Mouse (Mus musculus) kidney, embryonic 15.5 days (tissue): ENCODE data around the gene Dph3. TPM values are rescaled to one million over a fixed set of nuclear protein-coding genes. Genes with fewer than 3 reads are reported as not detected.
A peak's percentile ranks its signal among the peaks of the same experiment; 100 is the strongest.
"Not testable (repeated sequence)": the region's sequence is repeated elsewhere in the genome, so short reads cannot be mapped to it uniquely, and the experiment has no call there.

Experiments
- ATAC-seq: fragments of 200-750 bp; cut with Nextera tagmentation; replicated peaks from 2 replicates; pipeline ENCODE4 v1.8.0; 2017; ENCODE audit warnings: moderate TSS enrichment; ENCODE audit not compliant: low FRiP score
- H3K27ac ChIP-seq: fragments of 300-500 bp; sonication (generic); 2 replicates; pipeline ENCODE4 v1.5.1; 2015; ENCODE audit warnings: mild to moderate bottlenecking, inconsistent platforms
- H3K27me3 ChIP-seq: fragments of 300-500 bp; sonication (generic); 2 replicates; pipeline ENCODE4 v1.6.1; 2015; ENCODE audit warnings: inconsistent platforms
- H3K36me3 ChIP-seq: fragments of 300-500 bp; sonication (generic); 2 replicates; pipeline ENCODE4 v1.6.1; 2015; ENCODE audit warnings: inconsistent platforms
- H3K4me1 ChIP-seq: fragments of 300-500 bp; sonication (generic); 2 replicates; pipeline ENCODE4 v1.6.1; 2015; ENCODE audit warnings: inconsistent platforms
- H3K4me2 ChIP-seq: fragments of 300-500 bp; sonication (generic); 2 replicates; pipeline ENCODE4 v1.6.1; 2015; ENCODE audit warnings: moderate library complexity, mild to moderate bottlenecking, inconsistent platforms
- H3K4me3 ChIP-seq: fragments of 300-500 bp; sonication (generic); replicated peaks from 2 replicates; pipeline ENCODE4 v1.5.1; 2015; ENCODE audit warnings: mild to moderate bottlenecking, inconsistent platforms
- H3K9ac ChIP-seq: fragments of 300-500 bp; sonication (generic); 2 replicates; pipeline ENCODE4 v1.6.1; 2015; ENCODE audit warnings: mild to moderate bottlenecking, inconsistent platforms
- H3K9me3 ChIP-seq: fragments of 300-500 bp; sonication (generic); replicated peaks from 2 replicates; pipeline ENCODE4 v1.6.1; 2016; ENCODE audit warnings: inconsistent platforms
- WGBS: fragments of 180-500 bp; shearing (Covaris S2); methylation state at CpG from one replicate; pipeline ENCODE4 v1.1.7; 2015; ENCODE audit warnings: mixed read lengths; 5-methylcytosine and 5-hydroxymethylcytosine counted together
- polyA plus RNA-seq: library from polyadenylated mRNA; unstranded; fragments of >200 nt; fragmentation: Nextera tagmentation; extraction: Ambion mirVana; gene quantifications from 2 replicates; pipeline ENCODE4 v1.2.1, GENCODE M21; 2015

Gene Dph3
- 92.9 and 109 TPM in 2 replicates for polyA plus RNA-seq

DNA sequence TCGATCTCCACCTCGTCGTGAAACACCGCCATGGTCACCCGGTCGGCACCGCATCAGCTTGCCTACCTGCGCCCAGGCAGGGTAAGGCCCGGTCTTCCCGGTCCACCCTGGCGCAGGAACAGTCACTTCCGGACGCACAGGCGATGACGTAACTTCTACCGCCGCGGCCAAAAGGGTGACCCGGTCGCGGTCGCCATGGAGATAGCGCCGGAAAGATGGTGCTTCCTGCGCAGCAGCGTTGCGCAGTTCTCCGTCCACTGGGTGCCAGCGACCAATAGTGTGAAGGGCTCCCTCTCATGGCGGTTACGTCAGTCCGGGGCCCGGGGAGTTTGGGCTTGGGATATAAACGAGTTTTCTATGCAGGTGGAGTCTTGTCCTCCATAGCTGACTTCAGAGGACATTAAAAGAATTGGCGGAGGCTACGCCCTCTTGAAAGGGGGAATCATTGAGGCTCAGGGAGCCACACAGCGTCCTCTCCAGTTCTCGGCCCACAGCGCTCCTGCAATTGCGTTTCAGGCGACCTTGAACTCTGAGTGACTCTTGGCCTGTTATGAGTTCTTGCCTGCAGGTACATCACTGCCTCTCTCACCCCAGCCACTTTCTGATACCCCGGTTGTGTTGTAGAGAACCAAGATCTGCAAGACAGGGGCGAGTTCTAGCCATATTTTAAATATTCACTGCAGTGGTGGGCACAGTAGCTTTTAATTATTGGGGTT lies at the start of gene Dph3:
Gene Dph3 (minus strand): TSS at position 244 of the 716 bp plus-strand sequence.
- peak; percentile 95 for ATAC-seq
- under 1% methylated on average over 43 of the region's 43 CpGs for WGBS

DNA sequence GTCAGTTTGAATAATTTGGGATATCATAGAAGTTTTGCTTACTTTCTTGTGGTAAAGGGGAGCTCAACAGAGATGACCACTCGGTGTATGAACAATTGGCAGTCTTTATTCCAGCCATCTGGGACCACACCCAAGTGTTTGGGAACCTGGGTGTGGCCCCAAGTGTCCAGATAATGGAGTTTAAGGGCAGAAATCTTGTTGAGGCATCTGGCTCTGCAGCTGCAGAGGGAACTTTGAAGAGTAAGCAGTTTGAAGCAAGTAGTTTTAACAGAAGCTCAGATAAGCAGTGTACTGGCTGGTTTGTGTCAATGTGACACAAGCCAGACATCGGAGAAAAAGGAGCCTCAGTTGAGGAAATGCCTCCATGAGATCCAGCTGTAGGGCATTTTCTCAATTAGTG lies 48.8 kb upstream of the Dph3 start:
- Histone ChIP-seq H3K4me3 (no peak overlapping the region), H3K4me2 (no peak overlapping the region), H3K9ac (no peak overlapping the region), H3K9me3 (no peaks in the 10 kb centered on the region), H3K4me1 (no peaks in the 10 kb centered on the region; the same call in 1 of the 2 replicates), H3K27me3 (no peaks in the 10 kb centered on the region), H3K27ac (no peak overlapping the region), H3K36me3 (no peaks in the 10 kb centered on the region)
- ATAC-seq: no peak
- 76% methylated on average over 2 of the region's 2 CpGs for WGBS

More for the DNA sequence above, at the start of gene Dph3:
- Histone ChIP-seq H3K4me2 (peak within 1 kb of the TSS; percentile 60), H3K9me3 (no peaks in the 10 kb centered on the region), H3K27me3 (no peaks in the 10 kb centered on the region), H3K4me1 (peaks cover 30% of the 10 kb centered on the region), H3K36me3 (peaks cover 28% of the 10 kb centered on the region), H3K9ac (peak within 1 kb of the TSS; percentile 62), H3K4me3 (peak within 1 kb of the TSS; percentile 70), H3K27ac (peak within 1 kb of the TSS; percentile 93)

GRCm38 (mm10) chr14:32131836-32132235 lies 46.3 kb upstream of the Dph3 start:
- 83% methylated on average over 4 of the region's 4 CpGs for WGBS

DNA sequence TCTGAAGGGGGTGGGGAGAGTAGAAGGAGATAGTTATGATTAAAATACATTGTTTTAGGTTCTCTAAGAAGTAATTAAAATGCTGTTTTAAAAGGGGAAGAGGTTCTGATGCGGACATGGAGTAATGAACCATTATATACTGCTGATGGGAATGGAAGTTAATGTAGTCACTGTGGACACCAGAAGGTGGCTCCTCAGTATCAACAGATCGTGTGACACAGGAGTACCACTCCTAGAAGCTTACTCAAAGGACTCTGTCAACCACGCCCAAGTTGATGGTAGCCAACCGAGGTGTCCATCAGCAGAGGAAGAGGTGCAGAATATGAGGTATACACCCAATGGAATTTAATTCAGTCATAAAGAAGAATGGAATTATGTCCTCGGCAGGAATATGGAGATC lies 42.9 kb upstream of the Dph3 start:
- no peak overlapping the region for H3K27ac ChIP-seq
- H3K4me2 ChIP-seq: no peak overlapping the region
- no peaks in the 10 kb centered on the region for H3K36me3 ChIP-seq
- no peaks in the 10 kb centered on the region for H3K9me3 ChIP-seq
- H3K27me3 ChIP-seq: no peaks in the 10 kb centered on the region
- no peaks in the 10 kb centered on the region for H3K4me1 ChIP-seq
- ATAC-seq: no peak
- H3K4me3 ChIP-seq: no peak overlapping the region
- 73% methylated on average over 5 of the region's 5 CpGs for WGBS
- no peak overlapping the region for H3K9ac ChIP-seq

More at GRCm38 (mm10) chr14:32131836-32132235, 46.3 kb upstream of the Dph3 start:
- Histone ChIP-seq H3K9me3 (no peaks in the 10 kb centered on the region), H3K4me2 (no peak overlapping the region), H3K27ac (no peak overlapping the region), H3K9ac (no peak overlapping the region), H3K27me3 (no peaks in the 10 kb centered on the region), H3K4me3 (no peak overlapping the region), H3K36me3 (no peaks in the 10 kb centered on the region), H3K4me1 (no peaks in the 10 kb centered on the region; the same call in 1 of the 2 replicates)
- no peak for ATAC-seq

- not testable (repeated sequence) for H3K27me3 ChIP-seq, H3K4me1 ChIP-seq, H3K4me3 ChIP-seq, H3K9me3 ChIP-seq, H3K9ac ChIP-seq, ATAC-seq, H3K36me3 ChIP-seq, H3K4me2 ChIP-seq, H3K27ac ChIP-seq
- 84% methylated on average over 5 of the region's 5 CpGs for whole genome bisulfite sequencing
Observed at GRCm38 (mm10) chr14:32125256-32125655, 39.7 kb upstream of the Dph3 start.

DNA sequence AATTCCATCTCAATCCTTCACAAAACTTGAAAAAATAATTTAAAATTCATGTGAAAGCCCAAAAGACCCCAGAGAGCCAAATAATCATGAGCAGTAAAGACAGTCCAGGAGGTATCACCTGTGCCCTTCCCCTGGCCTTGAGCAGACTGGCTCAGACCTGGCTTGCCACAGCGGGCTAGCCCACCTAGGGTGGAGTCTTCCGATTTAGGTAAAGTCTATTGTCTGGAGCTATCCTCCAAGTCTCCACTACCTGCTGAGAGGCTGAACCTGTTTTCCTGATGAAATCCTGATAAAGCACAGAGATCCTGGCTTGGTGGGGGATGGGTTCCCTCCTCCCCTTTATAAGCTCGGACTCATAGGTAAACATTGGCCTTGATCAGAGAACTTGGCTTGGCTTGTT lies 38.7 kb upstream of the Dph3 start:
- 75% methylated on average over 3 of the region's 3 CpGs for WGBS
- H3K36me3 ChIP-seq: no peaks in the 10 kb centered on the region

DNA sequence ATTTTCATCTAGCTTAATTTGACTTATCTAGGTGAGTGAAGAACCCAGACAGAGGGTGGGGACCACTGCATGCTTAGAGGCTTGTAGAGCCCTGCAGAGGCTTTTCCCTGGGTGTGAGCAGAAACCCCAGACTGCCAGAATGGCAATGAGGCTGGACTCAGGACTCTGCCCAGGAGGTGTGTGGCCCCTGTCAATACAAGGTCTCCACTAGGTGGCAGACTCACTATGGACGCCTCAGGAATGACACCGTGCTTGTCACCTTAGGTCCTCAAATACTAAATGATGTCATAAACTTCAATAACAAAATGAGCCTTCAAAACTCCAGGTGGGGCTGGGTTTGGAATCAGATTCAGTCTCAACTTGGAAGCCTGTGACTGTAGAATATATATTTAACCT lies 36.4 kb upstream of the Dph3 start:
- 0 out of 2 replicates have a peak, but pooled peaks cover 7% of the 10 kb centered on the region for H3K4me1 ChIP-seq
- no peaks in the 10 kb centered on the region for H3K27me3 ChIP-seq
- ATAC-seq: no peak
- H3K4me2 ChIP-seq: no peak overlapping the region
- 55% methylated on average over 2 of the region's 2 CpGs for WGBS
- no peak overlapping the region for H3K27ac ChIP-seq
- no peaks in the 10 kb centered on the region for H3K9me3 ChIP-seq
- H3K4me3 ChIP-seq: no peak overlapping the region
- H3K36me3 ChIP-seq: no peaks in the 10 kb centered on the region
- no peak overlapping the region for H3K9ac ChIP-seq

More for the DNA sequence above, 38.7 kb upstream of the Dph3 start:
- Histone ChIP-seq H3K27ac (no peak overlapping the region), H3K4me1 (0 out of 2 replicates have a peak, but pooled peaks cover 7% of the 10 kb centered on the region), H3K4me3 (no peak overlapping the region), H3K4me2 (no peak overlapping the region), H3K9ac (no peak overlapping the region), H3K27me3 (no peaks in the 10 kb centered on the region), H3K9me3 (no peaks in the 10 kb centered on the region)
- no peak for ATAC-seq

GRCm38 (mm10) chr14:32120940-32121919 lies 35.7 kb upstream of the Dph3 start:
- Histone ChIP-seq H3K4me2 (peak overlapping the region; percentile 3; the same call in 1 of the 2 replicates), H3K36me3 (no peaks in the 10 kb centered on the region), H3K4me3 (no peak overlapping the region), H3K27ac (peak overlapping the region; percentile 65), H3K9me3 (no peaks in the 10 kb centered on the region), H3K4me1 (0 out of 2 replicates have a peak, but pooled peaks cover 7% of the 10 kb centered on the region), H3K9ac (no peak overlapping the region), H3K27me3 (no peaks in the 10 kb centered on the region)
- 31% methylated on average over 11 of the region's 11 CpGs for WGBS
- ATAC-seq: peak; percentile 62; the same call in 1 of the 2 replicates

- H3K9ac ChIP-seq, H3K9me3 ChIP-seq, H3K27me3 ChIP-seq, H3K4me3 ChIP-seq, H3K27ac ChIP-seq, H3K36me3 ChIP-seq, H3K4me2 ChIP-seq, ATAC-seq, H3K4me1 ChIP-seq: not testable (repeated sequence)
- WGBS: 94% methylated on average over 10 of the region's 10 CpGs
Observed at GRCm38 (mm10) chr14:32112124-32112523, 26.6 kb upstream of the Dph3 start.

GRCm38 (mm10) chr14:32106911-32107310 lies 21.4 kb upstream of the Dph3 start:
- no peak overlapping the region for H3K27ac ChIP-seq
- peaks cover 21% of the 10 kb centered on the region for H3K36me3 ChIP-seq
- H3K9me3 ChIP-seq: no peaks in the 10 kb centered on the region
- peaks cover 3% of the 10 kb centered on the region; the same call in 1 of the 2 replicates for H3K4me1 ChIP-seq
- WGBS: 92% methylated on average over 4 of the region's 4 CpGs
- H3K27me3 ChIP-seq: no peaks in the 10 kb centered on the region
- H3K9ac ChIP-seq: no peak overlapping the region
- H3K4me2 ChIP-seq: no peak overlapping the region
- no peak overlapping the region for H3K4me3 ChIP-seq
- ATAC-seq: no peak

GRCm38 (mm10) chr14:32105663-32106062 lies 20.1 kb upstream of the Dph3 start:
- 0 out of 2 replicates have a peak overlapping the region, but pooled peaks have one; percentile 54 for H3K27ac ChIP-seq
- H3K9me3 ChIP-seq: no peaks in the 10 kb centered on the region
- H3K4me1 ChIP-seq: peaks cover 3% of the 10 kb centered on the region; the same call in 1 of the 2 replicates
- no peak overlapping the region for H3K4me2 ChIP-seq
- no peak overlapping the region for H3K4me3 ChIP-seq
- no peak; the same call in 1 of the 2 replicates for ATAC-seq
- 48% methylated on average over 7 of the region's 7 CpGs for WGBS
- H3K9ac ChIP-seq: no peak overlapping the region
- peaks cover 27% of the 10 kb centered on the region for H3K36me3 ChIP-seq
- no peaks in the 10 kb centered on the region for H3K27me3 ChIP-seq

- no peak overlapping the region for H3K4me3 ChIP-seq
- H3K4me2 ChIP-seq: no peak overlapping the region
- no peak overlapping the region for H3K27ac ChIP-seq
- H3K9me3 ChIP-seq: no peaks in the 10 kb centered on the region
- WGBS: 84% methylated on average over 4 of the region's 4 CpGs
- H3K36me3 ChIP-seq: peaks cover 48% of the 10 kb centered on the region
- ATAC-seq: no peak
- H3K4me1 ChIP-seq: peaks cover 3% of the 10 kb centered on the region; the same call in 1 of the 2 replicates
- no peak overlapping the region for H3K9ac ChIP-seq
- no peaks in the 10 kb centered on the region for H3K27me3 ChIP-seq
Observed at GRCm38 (mm10) chr14:32103556-32103955, 18.0 kb upstream of the Dph3 start.
